Mouse (Mus musculus) ES-CJ7 (cell line): Measurements from ENCODE around the gene Aldh3b1.

Experiments used
- DNase-seq: peaks from one replicate; pipeline ENCODE4 v3.0.0; 2011; ENCODE audit warnings: low read depth, low spot score

Aldh3b1 gene

DNA sequence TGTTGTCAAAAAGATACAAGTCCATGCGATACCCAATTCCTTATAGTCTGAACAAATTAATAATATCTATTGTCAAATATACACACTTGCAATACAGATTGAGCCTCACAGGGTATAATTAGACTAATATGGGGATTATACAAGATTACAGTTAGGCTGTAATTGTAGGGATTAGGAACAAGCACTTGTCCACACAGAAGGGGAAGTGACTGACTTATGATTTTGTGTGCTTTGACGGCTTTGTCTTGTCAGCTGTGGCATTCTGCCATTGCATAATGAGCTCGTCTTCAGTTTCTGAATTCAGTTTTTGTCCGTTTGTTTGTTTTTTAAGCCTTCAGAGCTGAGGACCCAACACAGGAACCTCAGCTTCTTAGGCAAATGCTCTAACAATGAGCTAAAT, 47.4 kb downstream of the Aldh3b1 start:
- DNase-seq, result no peak

- DNase-seq, result no peak
These were observed 49.4 kb downstream of the Aldh3b1 start for GRCm38 (mm10) chr19:3880054-3880848.

- DNase-seq, result no peak
These were observed 54.6 kb downstream of the Aldh3b1 start for GRCm38 (mm10) chr19:3875045-3875444.

GRCm38 (mm10) chr19:3872373-3872772, 57.2 kb downstream of the Aldh3b1 start:
- DNase-seq, result no peak

GRCm38 (mm10) chr19:3871468-3871867, 58.1 kb downstream of the Aldh3b1 start:
- no peak for DNase-seq

GRCm38 (mm10) chr19:3868290-3868689, 61.3 kb downstream of the Aldh3b1 start:
- no peak for DNase-seq

- DNase-seq, result peak; percentile 43
These were observed 64.6 kb downstream of the Aldh3b1 start for GRCm38 (mm10) chr19:3864960-3865359.
